Mouse (Mus musculus) embryonic facial prominence, embryonic 11.5 days (tissue): Measurements from ENCODE around the gene Megf6. TPM values are rescaled to one million over a fixed set of nuclear protein-coding genes. Genes with fewer than 3 reads are reported as not detected.

Experiments
- ATAC-seq: fragments of 200-750 bp; cut with Nextera tagmentation; replicated peaks from 2 replicates; pipeline ENCODE4 v1.8.0; 2017; ENCODE audit warnings: low read depth; ENCODE audit not compliant: insufficient number of reproducible peaks, low FRiP score, low TSS enrichment
- DNase-seq: peaks from one replicate; pipeline ENCODE4 v3.0.0-alpha.2; 2015; ENCODE audit warnings: low spot score
- H3K27ac ChIP-seq: fragments of 300-500 bp; sonication (generic); replicated peaks from 2 replicates; pipeline ENCODE4 v1.5.1; 2014; ENCODE audit warnings: mild to moderate bottlenecking, low read depth, low read length, control low read depth
- H3K27me3 ChIP-seq: fragments of 300-500 bp; sonication (generic); 2 replicates; pipeline ENCODE4 v1.6.1; 2014; ENCODE audit warnings: mild to moderate bottlenecking, low read length, moderate library complexity, mixed read lengths; ENCODE audit not compliant: control insufficient read depth, insufficient read depth
- H3K36me3 ChIP-seq: fragments of 300-500 bp; sonication (generic); replicated peaks from 2 replicates; pipeline ENCODE4 v1.6.1; 2014; ENCODE audit warnings: low read depth, mild to moderate bottlenecking, low read length, moderate library complexity, mixed read lengths; ENCODE audit not compliant: control insufficient read depth, insufficient read depth
- H3K4me1 ChIP-seq: fragments of 300-500 bp; sonication (generic); 2 replicates; pipeline ENCODE4 v1.6.1; 2014; ENCODE audit warnings: low read length, mixed read lengths; ENCODE audit not compliant: control insufficient read depth, insufficient read depth
- H3K4me2 ChIP-seq: fragments of 300-500 bp; sonication (generic); 2 replicates; pipeline ENCODE4 v1.6.1; 2014; ENCODE audit warnings: low read depth, mild to moderate bottlenecking, control low read depth, low read length, moderate library complexity
- H3K4me3 ChIP-seq: fragments of 300-500 bp; sonication (generic); 2 replicates; pipeline ENCODE4 v1.5.1; 2014; ENCODE audit warnings: low read depth, low read length, control low read depth
- H3K9ac ChIP-seq: fragments of 300-500 bp; sonication (generic); replicated peaks from 2 replicates; pipeline ENCODE4 v1.6.1; 2014; ENCODE audit warnings: mild to moderate bottlenecking, control low read depth, low read length
- H3K9me3 ChIP-seq: fragments of 300-500 bp; sonication (generic); replicated peaks from 2 replicates; pipeline ENCODE4 v1.6.1; 2016; ENCODE audit warnings: mild to moderate bottlenecking, low read length, inconsistent platforms, mixed read lengths; ENCODE audit not compliant: control insufficient read depth
- whole genome bisulfite sequencing: fragments of 180-500 bp; shearing (Covaris S2); extraction: QIAGEN DNeasy Blood & Tissue Kit; methylation state at CpG from one replicate; pipeline ENCODE4 v1.1.7; 2014; 5-methylcytosine and 5-hydroxymethylcytosine counted together
- polyA plus RNA-seq: library from polyadenylated mRNA; unstranded; fragments of >200 nt; fragmentation: Nextera tagmentation; extraction: Ambion mirVana; gene quantifications from 2 replicates; pipeline ENCODE4 v1.2.1, GENCODE M21; 2014

The Megf6 gene
- polyA plus RNA-seq, 1 experiment from 2014 or later = 17.6 TPM

DNA sequence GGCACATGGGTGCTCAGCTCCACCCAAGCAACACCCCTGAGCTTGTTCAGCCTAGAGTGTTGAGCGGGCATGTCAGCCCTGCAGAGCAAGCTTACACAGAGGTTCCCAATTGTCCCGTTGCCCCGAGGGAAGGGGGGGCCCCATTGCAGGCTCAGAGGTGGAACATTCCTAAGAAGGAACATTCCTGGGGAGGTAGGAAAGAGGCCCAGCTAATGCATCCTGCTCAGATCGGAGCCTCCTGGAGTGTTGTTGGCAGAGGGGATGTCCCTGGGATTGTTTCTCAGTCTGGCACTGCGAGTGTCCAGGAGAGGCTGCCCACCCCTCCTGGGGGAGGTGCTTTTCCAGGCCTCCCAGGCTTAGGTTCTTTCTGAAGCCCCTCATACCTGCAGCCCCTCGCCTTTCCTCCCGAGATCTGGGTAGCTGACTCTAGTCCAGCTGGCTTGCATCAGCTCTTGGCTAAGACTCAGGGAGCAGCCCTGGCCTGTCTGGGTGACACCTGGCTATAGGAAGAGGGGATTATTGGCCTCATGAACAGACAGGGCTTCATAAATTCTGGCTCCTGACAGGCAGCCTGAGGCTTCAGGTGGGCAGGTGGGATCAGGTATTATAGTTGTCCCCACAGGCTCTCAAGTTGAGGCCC is 47.3 kb downstream of the Megf6 start:
- H3K36me3 ChIP-seq = no peaks in the 10 kb centered on the region
- no peak overlapping the region for H3K4me2 ChIP-seq
- H3K4me1 ChIP-seq = no peaks in the 10 kb centered on the region; the same call in 1 of the 2 replicates
- H3K4me3 ChIP-seq = no peak overlapping the region
- no peaks in the 10 kb centered on the region for H3K9me3 ChIP-seq
- no peaks in the 10 kb centered on the region for H3K27me3 ChIP-seq
- ATAC-seq (no peak), DNase-seq (no peak)
- 62% methylated on average over 7 of the region's 7 CpGs for WGBS
- no peak overlapping the region for H3K9ac ChIP-seq
- H3K27ac ChIP-seq = no peak overlapping the region

- peaks cover 14% of the 10 kb centered on the region for H3K4me1 ChIP-seq
- H3K27me3 ChIP-seq = no peaks in the 10 kb centered on the region
- no peak overlapping the region for H3K4me3 ChIP-seq
- 81% methylated on average over 6 of the region's 6 CpGs for WGBS
- no peak overlapping the region for H3K9ac ChIP-seq
- H3K9me3 ChIP-seq = no peaks in the 10 kb centered on the region
- no peak overlapping the region for H3K4me2 ChIP-seq
- no peaks in the 10 kb centered on the region for H3K36me3 ChIP-seq
- ATAC-seq (no peak), DNase-seq (no peak)
- H3K27ac ChIP-seq = no peak overlapping the region
Observed at GRCm38 (mm10) chr4:154222773-154223172, 52.2 kb downstream of the Megf6 start.

DNA sequence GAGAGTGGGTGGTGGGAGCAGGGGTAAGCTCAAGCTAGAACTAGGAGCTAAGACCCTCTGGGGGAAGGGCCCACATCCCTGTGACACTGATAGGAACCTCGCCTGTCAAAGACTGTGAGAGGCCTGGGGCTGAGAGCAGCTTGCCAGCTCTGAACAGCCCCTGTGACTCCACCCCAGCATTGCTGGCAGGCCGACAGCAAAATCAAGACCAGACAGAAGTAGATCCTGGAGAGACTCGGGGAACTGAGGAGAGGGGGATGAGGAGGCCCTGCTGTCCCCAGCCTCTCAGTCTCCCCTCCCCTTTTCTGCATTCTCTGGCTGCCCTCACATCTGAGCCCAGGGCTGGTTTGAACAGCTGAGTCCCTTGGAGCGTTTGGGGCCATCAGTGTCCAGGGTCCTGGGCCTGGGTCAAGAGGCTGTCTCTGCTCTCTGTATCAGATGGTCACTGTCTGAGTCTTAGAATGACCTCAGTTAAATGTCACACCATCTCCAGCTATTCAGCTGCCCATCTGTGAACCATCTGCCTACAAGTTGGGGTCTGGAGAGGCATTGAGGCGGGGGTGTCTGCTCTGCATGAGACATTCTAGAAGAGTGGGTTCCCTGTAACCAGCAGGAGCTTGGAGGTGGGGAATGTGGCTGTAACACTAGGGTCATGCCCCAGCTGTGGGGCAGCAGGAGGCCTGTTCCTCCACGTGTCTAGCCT is 53.9 kb downstream of the Megf6 start:
- ATAC-seq = peak; percentile 63
- H3K4me3 ChIP-seq = no peak overlapping the region

DNA sequence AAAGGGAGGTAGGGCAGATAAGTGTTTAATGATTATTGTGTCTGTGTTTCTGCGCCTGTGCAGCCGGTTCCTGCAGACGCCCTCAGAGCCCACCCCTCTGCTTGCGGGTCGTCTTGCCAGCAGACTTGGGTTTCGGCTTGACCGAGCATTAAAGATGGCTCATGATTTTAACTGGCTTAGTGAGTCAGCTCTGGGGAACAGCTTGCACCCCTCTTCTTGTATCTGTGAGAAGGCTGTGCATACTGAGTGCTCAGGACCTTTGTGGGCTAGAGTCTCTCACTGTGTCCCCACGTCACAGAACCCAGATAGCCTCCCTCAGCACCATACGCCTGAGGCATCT is 54.4 kb downstream of the Megf6 start:
- Histone ChIP-seq H3K4me3 (no peak overlapping the region), H3K27me3 (no peaks in the 10 kb centered on the region), H3K9me3 (no peaks in the 10 kb centered on the region), H3K4me1 (peaks cover 14% of the 10 kb centered on the region), H3K36me3 (no peaks in the 10 kb centered on the region), H3K27ac (peak overlapping the region; percentile 56; the same call in 1 of the 2 replicates), H3K9ac (no peak overlapping the region), H3K4me2 (no peak overlapping the region)
- 34% methylated on average over 9 of the region's 9 CpGs for WGBS
- ATAC-seq = no peak
- peak; percentile 18 for DNase-seq

More for the DNA sequence above, 53.9 kb downstream of the Megf6 start:
- Histone ChIP-seq H3K36me3 (no peaks in the 10 kb centered on the region), H3K4me1 (peaks cover 14% of the 10 kb centered on the region), H3K27me3 (no peaks in the 10 kb centered on the region), H3K9me3 (no peaks in the 10 kb centered on the region), H3K27ac (peak overlapping the region; percentile 56), H3K4me2 (no peak overlapping the region), H3K9ac (0 out of 2 replicates have a peak overlapping the region, but pooled peaks have one; percentile 13)
- 16% methylated on average over 6 of the region's 6 CpGs for WGBS
- DNase-seq = peak; percentile 50

- Histone ChIP-seq H3K4me3 (no peak overlapping the region), H3K27me3 (no peaks in the 10 kb centered on the region), H3K27ac (no peak overlapping the region), H3K36me3 (no peaks in the 10 kb centered on the region), H3K4me1 (peaks cover 14% of the 10 kb centered on the region), H3K9me3 (no peaks in the 10 kb centered on the region), H3K9ac (no peak overlapping the region), H3K4me2 (no peak overlapping the region)
- DNase-seq = no peak
- WGBS = 82% methylated on average over 11 of the region's 11 CpGs
- ATAC-seq = no peak
Observed at GRCm38 (mm10) chr4:154226678-154227077, 56.1 kb downstream of the Megf6 start.

DNA sequence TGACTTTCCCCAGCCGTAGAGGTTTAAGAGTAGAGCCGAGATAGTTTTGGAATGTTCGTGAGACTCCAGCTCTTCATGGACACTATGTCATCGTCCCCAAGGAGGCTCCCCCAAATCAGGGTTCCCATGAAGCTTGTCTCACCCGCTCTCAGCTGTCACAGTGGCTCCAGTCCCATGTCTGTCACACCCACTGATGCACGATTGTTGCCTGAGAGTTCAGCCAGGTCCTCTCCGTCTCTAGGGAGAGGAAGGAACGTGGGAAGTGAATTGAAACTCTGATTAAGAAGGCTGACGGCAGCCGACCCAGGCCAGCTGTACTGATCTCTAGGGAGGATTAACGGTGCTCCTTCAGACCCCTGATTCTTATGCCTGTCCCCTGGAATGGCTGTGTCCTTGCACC is 57.8 kb downstream of the Megf6 start:
- no peak overlapping the region for H3K4me3 ChIP-seq
- no peaks in the 10 kb centered on the region for H3K27me3 ChIP-seq
- DNase-seq (no peak), ATAC-seq (no peak)
- no peaks in the 10 kb centered on the region for H3K36me3 ChIP-seq
- 75% methylated on average over 11 of the region's 11 CpGs for WGBS
- H3K4me1 ChIP-seq = peaks cover 14% of the 10 kb centered on the region
- no peak overlapping the region for H3K27ac ChIP-seq
- no peaks in the 10 kb centered on the region for H3K9me3 ChIP-seq
- no peak overlapping the region for H3K4me2 ChIP-seq
- H3K9ac ChIP-seq = no peak overlapping the region

- no peak overlapping the region for H3K4me2 ChIP-seq
- no peak overlapping the region for H3K27ac ChIP-seq
- no peak overlapping the region for H3K9ac ChIP-seq
- H3K27me3 ChIP-seq = no peaks in the 10 kb centered on the region
- peaks cover 5% of the 10 kb centered on the region for H3K4me1 ChIP-seq
- no peaks in the 10 kb centered on the region for H3K9me3 ChIP-seq
- no peak for ATAC-seq
- H3K4me3 ChIP-seq = no peak overlapping the region
- 95% methylated on average over 9 of the region's 9 CpGs for WGBS
- DNase-seq = no peak
- no peaks in the 10 kb centered on the region for H3K36me3 ChIP-seq
Observed at GRCm38 (mm10) chr4:154229569-154229968, 59.0 kb downstream of the Megf6 start.

- no peaks in the 10 kb centered on the region for H3K9me3 ChIP-seq
- H3K4me1 ChIP-seq = no peaks in the 10 kb centered on the region; the same call in 1 of the 2 replicates
- ATAC-seq (0 out of 2 replicates have a peak, but pooled peaks have one; percentile 22), DNase-seq (no peak)
- 80% methylated on average over 7 of the region's 7 CpGs for WGBS
- no peaks in the 10 kb centered on the region for H3K27me3 ChIP-seq
- no peaks in the 10 kb centered on the region for H3K36me3 ChIP-seq
- no peak overlapping the region for H3K4me2 ChIP-seq
- no peak overlapping the region for H3K4me3 ChIP-seq
- H3K9ac ChIP-seq = no peak overlapping the region
- H3K27ac ChIP-seq = no peak overlapping the region
Observed at GRCm38 (mm10) chr4:154231380-154231779, 60.9 kb downstream of the Megf6 start.
